Mouse (Mus musculus): ENCODE data around the gene Fos.

DNA sequence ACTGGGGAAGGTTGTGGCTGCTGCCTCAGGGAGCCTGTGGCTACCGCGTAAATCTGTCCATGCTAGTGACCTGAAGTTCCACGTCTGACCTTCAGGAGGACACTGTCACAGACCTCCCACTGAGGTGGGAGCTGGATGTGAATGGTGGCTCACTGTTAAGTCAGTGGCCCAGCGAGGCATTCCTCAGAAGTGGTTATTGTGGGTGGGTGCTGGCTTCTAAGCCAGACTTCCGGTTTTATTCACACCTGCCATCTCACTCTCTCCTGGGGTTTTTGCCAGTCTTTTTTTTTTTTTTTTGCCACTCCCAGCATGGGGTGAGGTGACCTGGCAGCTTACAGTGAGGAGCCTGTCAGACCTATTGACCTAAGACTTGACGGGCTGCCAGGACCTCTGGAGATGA, 43.3 kb upstream of the Fos start:
- no peak for TF ChIP-seq POLR2A (IDR thresholded peaks at IDR 0.05; ENCODE audit: low read depth, low read length)
- peak; percentile 33; the same call in 1 of the 2 replicates for TF ChIP-seq CTCF (IDR thresholded peaks at IDR 0.05; ENCODE audit: extremely low read depth, insufficient read length, insufficient replicate concordance, low read depth, low read length)

All from small intestine, adult 2 months (tissue).